Mouse (Mus musculus) hindbrain, embryonic 16.5 days (tissue): ENCODE measurements around the gene Dph1. TPM values are rescaled to one million over a fixed set of nuclear protein-coding genes. Genes with fewer than 3 reads are reported as not detected.
A peak's percentile ranks its signal among the peaks of the same experiment; 100 is the strongest.
"Not testable (repeated sequence)": the region's sequence is repeated elsewhere in the genome, so short reads cannot be mapped to it uniquely, and the experiment has no call there.

ENCODE experiments used
- ATAC-seq: fragments of 200-750 bp; cut with Nextera tagmentation; 2 replicates; pipeline ENCODE4 v1.8.0; 2017; ENCODE audit warnings: moderate TSS enrichment, moderate library complexity
- H3K27ac ChIP-seq: fragments of 300-500 bp; sonication (generic); 2 replicates; pipeline ENCODE4 v1.5.1; 2014; ENCODE audit warnings: low read depth, mild to moderate bottlenecking, control low read depth, low read length, moderate library complexity
- H3K27me3 ChIP-seq: fragments of 300-500 bp; sonication (generic); replicated peaks from 2 replicates; pipeline ENCODE4 v1.6.1; 2014; ENCODE audit warnings: low read length; ENCODE audit not compliant: control insufficient read depth, insufficient read depth
- H3K36me3 ChIP-seq: fragments of 300-500 bp; sonication (generic); 2 replicates; pipeline ENCODE4 v1.6.1; 2014; ENCODE audit warnings: mild to moderate bottlenecking, low read length, moderate library complexity, mixed read lengths; ENCODE audit not compliant: control insufficient read depth, insufficient read depth
- H3K4me1 ChIP-seq: fragments of 300-500 bp; sonication (generic); 2 replicates; pipeline ENCODE4 v1.6.1; 2014; ENCODE audit warnings: low read depth, low read length; ENCODE audit not compliant: control insufficient read depth, insufficient read depth
- H3K4me2 ChIP-seq: fragments of 300-500 bp; sonication (generic); 2 replicates; pipeline ENCODE4 v1.6.1; 2014; ENCODE audit warnings: mild to moderate bottlenecking, low read length, control low read depth, moderate library complexity
- H3K4me3 ChIP-seq: fragments of 300-500 bp; sonication (generic); 2 replicates; pipeline ENCODE4 v1.5.1; 2014; ENCODE audit warnings: mild to moderate bottlenecking, low read length, control low read depth, moderate library complexity
- H3K9ac ChIP-seq: fragments of 300-500 bp; sonication (generic); 2 replicates; pipeline ENCODE4 v1.6.1; 2014; ENCODE audit warnings: low read depth, mild to moderate bottlenecking, control low read depth, low read length, moderate library complexity
- H3K9me3 ChIP-seq: fragments of 300-500 bp; sonication (generic); 2 replicates; pipeline ENCODE4 v1.6.1; 2014; ENCODE audit warnings: mild to moderate bottlenecking, low read length, moderate library complexity; ENCODE audit not compliant: control insufficient read depth
- WGBS: fragments of 180-500 bp; shearing (Covaris S2); extraction: QIAGEN DNeasy Blood & Tissue Kit; methylation state at CpG from one replicate; pipeline ENCODE4 v1.1.7; 2014; 5-methylcytosine and 5-hydroxymethylcytosine counted together
- polyA plus RNA-seq: library from polyadenylated mRNA; unstranded; fragments of >200 nt; fragmentation: Nextera tagmentation; extraction: Ambion mirVana; gene quantifications from 2 replicates; pipeline ENCODE4 v1.2.1, GENCODE M21; 2015

Gene Dph1
- polyA plus RNA-seq, 1 experiment from 2014 or later, result 15.4 TPM

DNA sequence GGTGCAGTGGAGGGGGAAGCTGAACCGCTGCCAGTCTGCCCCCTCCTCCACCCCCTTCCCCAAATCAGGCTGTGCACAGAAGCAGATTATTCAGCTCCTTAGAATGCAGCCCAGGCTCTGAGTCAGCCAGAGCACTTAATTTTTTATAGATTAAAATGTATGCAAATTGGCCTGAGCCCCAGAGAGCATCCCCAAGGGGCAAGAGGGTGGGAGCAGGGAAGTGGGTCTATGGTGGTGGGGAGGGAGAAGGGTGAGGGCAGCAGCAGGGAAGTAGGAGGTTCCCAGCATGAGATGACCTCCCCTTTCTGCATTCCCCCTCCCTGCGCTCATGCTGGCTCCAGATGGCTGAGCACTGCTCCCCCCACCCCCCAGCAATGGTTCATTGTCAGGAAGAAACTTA lies 6.1 kb downstream of the Dph1 start:
- Histone ChIP-seq H3K4me1 (peaks cover 14% of the 10 kb centered on the region), H3K36me3 (peaks cover 5% of the 10 kb centered on the region), H3K9ac (no peak overlapping the region), H3K9me3 (no peaks in the 10 kb centered on the region), H3K27me3 (no peaks in the 10 kb centered on the region), H3K4me2 (no peak overlapping the region), H3K4me3 (no peak overlapping the region), H3K27ac (no peak overlapping the region)
- no peak for ATAC-seq
- 65% methylated on average over 2 of the region's 2 CpGs for WGBS

DNA sequence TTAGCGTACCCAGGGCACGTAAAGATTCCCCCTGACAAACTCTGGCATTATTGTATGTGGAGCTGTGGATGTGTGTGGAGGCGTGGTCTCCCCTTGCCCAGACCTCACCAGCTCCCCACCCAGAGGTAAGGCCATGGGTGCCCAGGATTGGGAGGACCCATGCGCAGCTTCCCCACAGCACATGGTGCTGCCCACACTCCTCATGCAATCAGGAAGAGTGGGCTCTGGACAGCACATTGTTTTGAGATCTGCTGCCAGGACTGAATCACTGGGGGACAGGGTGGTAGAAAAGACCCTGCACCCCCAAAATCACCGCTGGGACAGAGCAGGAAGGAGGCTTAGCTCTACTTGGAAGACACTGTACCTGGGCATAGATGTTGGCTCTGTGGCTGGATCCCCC lies 6.5 kb downstream of the Dph1 start:
- Histone ChIP-seq H3K4me3 (no peak overlapping the region), H3K4me2 (no peak overlapping the region), H3K27me3 (no peaks in the 10 kb centered on the region), H3K4me1 (peaks cover 12% of the 10 kb centered on the region), H3K9me3 (no peaks in the 10 kb centered on the region), H3K36me3 (peaks cover 5% of the 10 kb centered on the region), H3K9ac (peak overlapping the region; percentile 17; the same call in 1 of the 2 replicates), H3K27ac (no peak overlapping the region)
- 83% methylated on average over 5 of the region's 5 CpGs for WGBS
- no peak for ATAC-seq

DNA sequence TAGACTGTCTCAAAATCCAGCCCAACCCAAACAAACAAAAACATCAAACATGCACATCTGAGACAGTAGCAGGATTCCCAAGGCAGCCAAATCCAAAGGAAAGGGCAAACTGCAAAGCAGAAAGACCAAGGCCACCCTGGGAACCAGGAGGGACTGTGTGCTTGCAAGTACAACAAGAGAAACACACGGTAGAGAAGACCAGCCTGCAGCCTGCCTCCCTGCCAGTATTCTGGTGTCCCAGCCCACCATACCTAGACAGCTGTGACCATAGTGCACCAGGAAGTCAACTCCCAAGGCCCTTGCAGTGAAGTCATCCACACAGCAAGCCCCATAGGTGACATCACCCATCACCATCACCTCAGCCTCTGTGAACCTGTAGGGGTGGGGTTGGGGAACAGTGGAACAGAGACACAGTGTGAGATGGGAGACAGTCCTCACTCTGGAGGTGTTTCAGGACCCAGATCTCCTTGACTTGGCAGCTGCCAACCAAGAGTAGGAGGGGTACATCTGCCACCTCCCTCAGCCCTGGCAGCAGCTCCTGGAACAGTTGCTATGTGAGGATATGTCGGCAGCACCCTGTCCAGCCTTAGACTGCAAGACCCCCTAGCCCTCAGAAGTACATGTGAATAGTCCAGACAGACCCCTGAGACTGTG lies 7.0 kb downstream of the Dph1 start:
- H3K4me3 ChIP-seq, result no peak overlapping the region
- no peaks in the 10 kb centered on the region for H3K9me3 ChIP-seq
- no peak for ATAC-seq
- peaks cover 10% of the 10 kb centered on the region; the same call in 1 of the 2 replicates for H3K4me1 ChIP-seq
- no peak overlapping the region for H3K27ac ChIP-seq
- no peak overlapping the region for H3K4me2 ChIP-seq
- H3K9ac ChIP-seq, result no peak overlapping the region
- no peaks in the 10 kb centered on the region for H3K27me3 ChIP-seq
- WGBS, result 64% methylated on average over 2 of the region's 2 CpGs
- peaks cover 5% of the 10 kb centered on the region for H3K36me3 ChIP-seq

DNA sequence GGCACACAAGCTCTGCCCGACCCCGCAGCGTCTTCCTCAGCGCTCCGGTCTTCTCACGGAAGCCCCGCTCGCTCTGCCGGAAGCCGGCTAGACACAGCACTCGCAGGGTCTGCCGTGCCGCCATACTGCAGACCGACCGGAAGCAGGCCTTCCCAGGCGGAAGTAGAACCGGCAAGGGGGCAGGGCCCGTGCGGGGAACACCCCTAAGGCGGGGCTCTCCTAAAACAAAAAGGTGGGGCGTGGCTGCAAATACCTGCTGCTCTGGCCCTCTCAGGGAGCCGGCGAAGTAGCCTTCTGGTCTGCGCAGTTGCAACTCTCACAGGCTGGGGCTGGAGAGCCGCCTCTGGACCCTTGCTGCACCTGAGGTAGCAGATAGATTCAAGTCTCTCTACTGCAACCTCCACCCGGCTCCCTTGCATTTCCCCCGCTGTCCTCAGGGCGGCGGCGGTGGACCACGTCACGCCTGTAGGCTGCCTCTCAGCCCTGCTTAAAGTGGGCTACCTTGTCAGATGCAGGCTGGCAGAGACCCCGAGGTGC lies 12.3 kb downstream of the Dph1 start, which contains the start of gene Ovca2:
Gene Ovca2 (minus strand): TSS at position 164 of the 537 bp plus-strand sequence.
- Histone ChIP-seq H3K9me3 (no peaks in the 10 kb centered on the region), H3K4me1 (peaks cover 17% of the 10 kb centered on the region), H3K9ac (peak within 1 kb of the TSS; percentile 89), H3K4me2 (peak within 1 kb of the TSS; percentile 98), H3K4me3 (peak within 1 kb of the TSS; percentile 73), H3K36me3 (peaks cover 5% of the 10 kb centered on the region), H3K27ac (peak within 1 kb of the TSS; percentile 89), H3K27me3 (no peaks in the 10 kb centered on the region)
- ATAC-seq, result peak; percentile 95
- WGBS, result 0% methylated on average over 33 of the region's 33 CpGs

DNA sequence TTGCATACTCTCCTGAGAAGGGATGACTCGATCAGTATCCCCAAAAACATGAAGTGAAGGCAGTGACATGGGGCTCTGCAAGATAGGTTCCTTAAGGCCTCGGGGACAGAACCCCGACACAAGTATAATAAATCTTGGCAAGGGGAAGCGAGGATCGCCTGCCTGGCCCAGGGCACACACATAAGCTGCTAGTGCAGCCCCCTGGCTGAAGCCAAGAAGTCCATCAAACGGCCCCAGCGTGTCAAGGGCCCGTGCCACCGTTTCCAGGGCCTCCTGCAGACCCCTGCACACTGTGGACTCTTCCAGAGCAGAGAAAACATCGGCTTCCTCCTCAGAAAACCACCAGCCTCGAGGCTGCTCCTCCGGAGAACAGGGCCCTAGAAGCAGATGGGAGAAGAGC lies 13.0 kb downstream of the Dph1 start:
- no peak overlapping the region for H3K27ac ChIP-seq
- peak overlapping the region; percentile 98 for H3K4me2 ChIP-seq
- peak overlapping the region; percentile 89 for H3K9ac ChIP-seq
- no peaks in the 10 kb centered on the region for H3K9me3 ChIP-seq
- WGBS, result 48% methylated on average over 12 of the region's 12 CpGs
- ATAC-seq, result no peak
- peak overlapping the region; percentile 73 for H3K4me3 ChIP-seq
- H3K27me3 ChIP-seq, result no peaks in the 10 kb centered on the region
- H3K36me3 ChIP-seq, result peaks cover 5% of the 10 kb centered on the region
- peaks cover 18% of the 10 kb centered on the region for H3K4me1 ChIP-seq

DNA sequence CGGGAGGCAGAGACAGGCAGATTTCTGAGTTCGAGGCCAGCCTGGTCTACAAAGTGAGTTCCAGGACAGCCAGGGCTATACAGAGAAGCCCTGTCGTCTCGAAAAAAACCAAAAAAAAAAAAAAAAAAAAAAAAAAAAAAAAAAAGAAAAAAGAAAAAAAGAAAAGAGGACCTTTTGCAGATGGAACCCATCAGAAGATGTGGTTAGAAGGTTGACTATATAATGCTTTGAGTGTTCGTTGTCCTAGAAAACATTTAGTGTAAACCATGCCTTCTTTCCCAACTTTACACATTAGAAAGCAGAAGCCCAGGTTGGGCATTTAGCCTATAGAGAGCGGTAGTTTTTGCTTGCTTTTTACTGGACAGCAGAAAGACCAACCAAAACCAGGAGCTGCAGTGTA lies 16.5 kb downstream of the Dph1 start:
- H3K27me3 ChIP-seq, H3K4me2 ChIP-seq, H3K36me3 ChIP-seq, H3K9me3 ChIP-seq, H3K4me3 ChIP-seq, ATAC-seq, H3K27ac ChIP-seq, H3K9ac ChIP-seq: not testable (repeated sequence)
- H3K4me1 ChIP-seq, result peaks cover 28% of the 10 kb centered on the region
- 77% methylated on average over 6 of the region's 6 CpGs for WGBS

DNA sequence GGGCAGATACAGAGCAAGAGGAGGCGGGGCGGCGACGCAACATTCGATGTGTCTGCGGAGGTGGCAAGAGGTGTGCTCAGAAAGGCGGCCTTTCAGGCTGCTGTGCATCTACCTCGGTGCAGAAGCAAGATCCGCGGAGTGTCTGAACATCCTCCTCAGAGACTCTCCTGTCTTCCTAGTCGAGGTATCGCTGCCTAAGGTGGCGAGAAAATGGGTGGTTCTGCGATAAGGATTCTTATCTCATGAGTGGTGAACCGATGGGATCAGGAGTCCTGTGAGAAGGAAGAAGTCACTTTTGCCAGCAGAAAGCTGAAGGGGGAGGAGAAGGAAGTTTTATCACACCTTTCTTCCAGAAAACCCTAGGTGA lies 17.3 kb downstream of the Dph1 start:
- peak overlapping the region; percentile 77 for H3K4me2 ChIP-seq
- H3K27ac ChIP-seq, result peak overlapping the region; percentile 84
- WGBS, result 3% methylated on average over 15 of the region's 15 CpGs
- peaks cover 32% of the 10 kb centered on the region for H3K4me1 ChIP-seq
- no peaks in the 10 kb centered on the region for H3K9me3 ChIP-seq
- H3K9ac ChIP-seq, result peak overlapping the region; percentile 73
- ATAC-seq, result no peak
- peaks cover 2% of the 10 kb centered on the region; the same call in 1 of the 2 replicates for H3K27me3 ChIP-seq
- H3K36me3 ChIP-seq, result no peaks in the 10 kb centered on the region; the same call in 1 of the 2 replicates
- peak overlapping the region; percentile 76 for H3K4me3 ChIP-seq

DNA sequence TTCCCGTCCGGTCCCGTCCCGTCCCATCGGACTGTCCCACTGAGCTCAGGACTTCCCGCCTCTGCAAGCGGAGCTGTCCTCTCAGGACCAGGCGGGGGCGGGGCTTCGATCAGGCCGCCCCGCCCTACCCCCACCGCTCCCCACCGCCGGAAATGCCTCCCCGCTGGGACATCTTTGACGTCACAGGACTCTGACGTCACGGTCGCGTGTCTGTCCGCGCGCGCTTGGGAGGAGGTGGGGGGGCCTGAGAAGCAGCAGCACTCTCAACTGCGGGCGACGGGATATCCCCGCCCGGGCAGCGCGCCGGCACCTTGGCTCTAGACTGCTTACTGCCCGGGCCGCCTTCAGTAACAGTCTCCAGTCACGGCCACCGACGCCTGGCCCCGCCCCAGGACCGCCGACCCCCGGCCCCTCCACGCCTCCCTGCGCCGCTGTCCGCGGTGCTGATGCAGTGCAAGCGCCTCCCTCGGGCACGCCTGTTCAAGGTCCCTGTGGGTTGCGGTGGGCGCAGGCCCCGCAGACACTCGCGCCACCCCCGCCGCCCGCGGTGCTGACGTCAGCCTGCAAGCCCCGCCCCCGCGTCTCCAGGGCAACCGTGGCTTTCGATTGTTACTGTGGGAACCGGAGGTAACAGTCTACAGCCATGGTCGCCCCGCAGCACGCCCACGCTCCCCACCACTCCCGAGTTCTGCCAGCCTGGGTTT lies 17.8 kb downstream of the Dph1 start:
- WGBS, result under 1% methylated on average over 68 of the region's 71 CpGs
- peak; percentile 62 for ATAC-seq
- peaks cover 7% of the 10 kb centered on the region; the same call in 1 of the 2 replicates for H3K27me3 ChIP-seq
- peak overlapping the region; percentile 73 for H3K9ac ChIP-seq
- peaks cover 37% of the 10 kb centered on the region for H3K4me1 ChIP-seq
- H3K36me3 ChIP-seq, result no peaks in the 10 kb centered on the region; the same call in 1 of the 2 replicates
- H3K9me3 ChIP-seq, result no peaks in the 10 kb centered on the region
- H3K4me2 ChIP-seq, result peak overlapping the region; percentile 77
- peak overlapping the region; percentile 84 for H3K27ac ChIP-seq
- peak overlapping the region; percentile 76 for H3K4me3 ChIP-seq
